Mouse (Mus musculus) liver, embryonic 13.5 days (tissue): Measurements from ENCODE around the gene Simc1. TPM values are rescaled to one million over a fixed set of nuclear protein-coding genes. Genes with fewer than 3 reads are reported as not detected.
"Not testable (repeated sequence)": the region's sequence is repeated elsewhere in the genome, so short reads cannot be mapped to it uniquely, and the experiment has no call there.

Experiments used
- ATAC-seq: fragments of 200-750 bp; cut with Nextera tagmentation; 2 replicates; pipeline ENCODE4 v1.8.0; 2017; ENCODE audit warnings: low read depth, mild to moderate bottlenecking, moderate number of reproducible peaks, moderate library complexity
- DNase-seq: peaks from one replicate; pipeline ENCODE4 v3.0.0; 2022
- H3K27ac ChIP-seq: fragments of 300-500 bp; sonication (generic); 2 replicates; pipeline ENCODE4 v1.5.1; 2015; ENCODE audit warnings: moderate library complexity, mild to moderate bottlenecking, inconsistent platforms
- H3K27me3 ChIP-seq: fragments of 300-500 bp; sonication (generic); 2 replicates; pipeline ENCODE4 v1.6.1; 2015; ENCODE audit warnings: mild to moderate bottlenecking, inconsistent platforms
- H3K36me3 ChIP-seq: fragments of 300-500 bp; sonication (generic); 2 replicates; pipeline ENCODE4 v1.6.1; 2015; ENCODE audit warnings: mild to moderate bottlenecking, inconsistent platforms
- H3K4me1 ChIP-seq: fragments of 300-500 bp; sonication (generic); replicated peaks from 2 replicates; pipeline ENCODE4 v1.6.1; 2015; ENCODE audit warnings: inconsistent platforms
- H3K4me2 ChIP-seq: fragments of 300-500 bp; sonication (generic); 2 replicates; pipeline ENCODE4 v1.6.1; 2015; ENCODE audit warnings: inconsistent platforms, mild to moderate bottlenecking, moderate library complexity
- H3K4me3 ChIP-seq: fragments of 300-500 bp; sonication (generic); replicated peaks from 2 replicates; pipeline ENCODE4 v1.5.1; 2015; ENCODE audit warnings: mild to moderate bottlenecking, inconsistent platforms
- H3K9ac ChIP-seq: fragments of 300-500 bp; sonication (generic); 2 replicates; pipeline ENCODE4 v1.6.1; 2015; ENCODE audit warnings: mild to moderate bottlenecking, inconsistent platforms
- H3K9me3 ChIP-seq: fragments of 300-500 bp; sonication (generic); replicated peaks from 2 replicates; pipeline ENCODE4 v1.6.1; 2016; ENCODE audit warnings: inconsistent platforms
- WGBS: fragments of 180-500 bp; shearing (Covaris S2); methylation state at CpG from one replicate; pipeline ENCODE4 v1.1.7; 2015; ENCODE audit not compliant: insufficient replicate concordance; 5-methylcytosine and 5-hydroxymethylcytosine counted together
- polyA plus RNA-seq: library from polyadenylated mRNA; unstranded; fragments of >200 nt; fragmentation: Nextera tagmentation; extraction: Ambion mirVana; gene quantifications from 2 replicates; pipeline ENCODE4 v1.2.1, GENCODE M21; 2015

Gene Simc1
- polyA plus RNA-seq, 1 experiment from 2014 or later, result 2.3 TPM

GRCm38 (mm10) chr13:54491381-54491780 lies 12.2 kb upstream of the Simc1 start:
- Histone ChIP-seq H3K4me1 (no peaks in the 10 kb centered on the region; the same call in 1 of the 2 replicates), H3K4me2 (no peak overlapping the region), H3K27ac (no peak overlapping the region), H3K4me3 (no peak overlapping the region), H3K9ac (no peak overlapping the region), H3K9me3 (no peaks in the 10 kb centered on the region), H3K27me3 (peaks cover 3% of the 10 kb centered on the region; the same call in 1 of the 2 replicates), H3K36me3 (no peaks in the 10 kb centered on the region)
- no peak for DNase-seq
- ATAC-seq, result no peak
- WGBS, result 66% methylated on average over 6 of the region's 6 CpGs

- peaks cover 36% of the 10 kb centered on the region for H3K4me1 ChIP-seq
Observed at GRCm38 (mm10) chr13:54499551-54499950, 4.0 kb upstream of the Simc1 start.

GRCm38 (mm10) chr13:54501352-54501751 lies 2.2 kb upstream of the Simc1 start:
- no peak for DNase-seq
- peaks cover 45% of the 10 kb centered on the region for H3K4me1 ChIP-seq
- peaks cover 25% of the 10 kb centered on the region for H3K27me3 ChIP-seq
- ATAC-seq, result no peak
- H3K9me3 ChIP-seq, result no peaks in the 10 kb centered on the region
- no peak overlapping the region for H3K4me3 ChIP-seq
- WGBS, result 41% methylated on average over 2 of the region's 2 CpGs
- H3K36me3 ChIP-seq, result no peaks in the 10 kb centered on the region
- H3K9ac ChIP-seq, result no peak overlapping the region
- H3K27ac ChIP-seq, result no peak overlapping the region
- H3K4me2 ChIP-seq, result no peak overlapping the region

More at GRCm38 (mm10) chr13:54499551-54499950, 4.0 kb upstream of the Simc1 start:
- not testable (repeated sequence) for H3K9ac ChIP-seq, DNase-seq, H3K36me3 ChIP-seq, H3K27ac ChIP-seq, H3K9me3 ChIP-seq, H3K4me3 ChIP-seq, ATAC-seq, H3K4me2 ChIP-seq
- WGBS, result 71% methylated on average over 7 of the region's 7 CpGs
- H3K27me3 ChIP-seq, result peaks cover 25% of the 10 kb centered on the region

- Histone ChIP-seq H3K27ac (no peak overlapping the region), H3K4me1 (peaks cover 45% of the 10 kb centered on the region), H3K9ac (no peak overlapping the region), H3K4me2 (no peak overlapping the region), H3K36me3 (no peaks in the 10 kb centered on the region), H3K4me3 (no peak overlapping the region), H3K9me3 (no peaks in the 10 kb centered on the region), H3K27me3 (peaks cover 25% of the 10 kb centered on the region)
- 16% methylated on average over 3 of the region's 3 CpGs for WGBS
- no peak for DNase-seq
- ATAC-seq, result no peak
Observed at GRCm38 (mm10) chr13:54501957-54502690, 1.5 kb upstream of the Simc1 start.

- Histone ChIP-seq H3K36me3 (no peaks in the 10 kb centered on the region), H3K9ac (peak overlapping the region; percentile 84), H3K27me3 (peaks cover 22% of the 10 kb centered on the region), H3K4me2 (peak overlapping the region; percentile 100), H3K4me1 (peaks cover 45% of the 10 kb centered on the region), H3K4me3 (peak overlapping the region; percentile 76), H3K9me3 (no peaks in the 10 kb centered on the region), H3K27ac (no peak overlapping the region)
- ATAC-seq (peak; percentile 57), DNase-seq (no peak)
- under 1% methylated on average over 14 of the region's 14 CpGs for WGBS
Observed at GRCm38 (mm10) chr13:54503278-54503603, 338 bp upstream of the Simc1 start.

- Histone ChIP-seq H3K9ac (peak overlapping the region; percentile 84), H3K36me3 (no peaks in the 10 kb centered on the region), H3K27ac (no peak overlapping the region; the same call in 1 of the 2 replicates), H3K4me2 (peak overlapping the region; percentile 100), H3K4me1 (peaks cover 45% of the 10 kb centered on the region), H3K4me3 (peak overlapping the region; percentile 76), H3K27me3 (peaks cover 15% of the 10 kb centered on the region), H3K9me3 (no peaks in the 10 kb centered on the region)
- ATAC-seq (no peak), DNase-seq (no peak)
- 29% methylated on average over 7 of the region's 7 CpGs for WGBS
Observed at GRCm38 (mm10) chr13:54504611-54505260, 1.2 kb downstream of the Simc1 start.

- Histone ChIP-seq H3K4me3 (no peak overlapping the region), H3K36me3 (no peaks in the 10 kb centered on the region), H3K4me1 (peaks cover 39% of the 10 kb centered on the region), H3K9me3 (no peaks in the 10 kb centered on the region), H3K27me3 (peaks cover 15% of the 10 kb centered on the region), H3K27ac (no peak overlapping the region), H3K4me2 (no peak overlapping the region), H3K9ac (no peak overlapping the region)
- WGBS, result 81% methylated on average over 1 of the region's 1 CpGs
- DNase-seq (no peak), ATAC-seq (no peak)
Observed at GRCm38 (mm10) chr13:54505920-54506319, 2.3 kb downstream of the Simc1 start.

GRCm38 (mm10) chr13:54520221-54520620 lies 16.6 kb downstream of the Simc1 start:
- Histone ChIP-seq H3K4me3 (no peak overlapping the region), H3K27ac (no peak overlapping the region), H3K4me2 (no peak overlapping the region), H3K9me3 (no peaks in the 10 kb centered on the region), H3K9ac (no peak overlapping the region), H3K27me3 (no peaks in the 10 kb centered on the region), H3K36me3 (peaks cover 20% of the 10 kb centered on the region), H3K4me1 (no peaks in the 10 kb centered on the region)
- WGBS, result 72% methylated on average over 4 of the region's 4 CpGs
- ATAC-seq (no peak), DNase-seq (peak; percentile 7)

- Histone ChIP-seq H3K4me3 (no peak overlapping the region), H3K4me2 (no peak overlapping the region), H3K36me3 (peaks cover 24% of the 10 kb centered on the region), H3K9ac (no peak overlapping the region), H3K4me1 (no peaks in the 10 kb centered on the region), H3K27ac (no peak overlapping the region), H3K27me3 (no peaks in the 10 kb centered on the region), H3K9me3 (no peaks in the 10 kb centered on the region)
- DNase-seq (no peak), ATAC-seq (no peak)
Observed at GRCm38 (mm10) chr13:54521181-54521580, 17.6 kb downstream of the Simc1 start.

- 82% methylated on average over 6 of the region's 6 CpGs for WGBS
Observed at GRCm38 (mm10) chr13:54527140-54527539, 23.6 kb downstream of the Simc1 start.

GRCm38 (mm10) chr13:54532134-54532533 lies 28.6 kb downstream of the Simc1 start:
- ATAC-seq, result no peak
- Histone ChIP-seq H3K4me3 (no peak overlapping the region), H3K27ac (no peak overlapping the region), H3K9ac (no peak overlapping the region), H3K36me3 (peaks cover 41% of the 10 kb centered on the region), H3K27me3 (no peaks in the 10 kb centered on the region), H3K4me2 (no peak overlapping the region), H3K4me1 (no peaks in the 10 kb centered on the region), H3K9me3 (no peaks in the 10 kb centered on the region)
- DNase-seq, result no peak

More at GRCm38 (mm10) chr13:54527140-54527539, 23.6 kb downstream of the Simc1 start:
- Histone ChIP-seq H3K27ac (no peak overlapping the region), H3K36me3 (peaks cover 58% of the 10 kb centered on the region), H3K9ac (no peak overlapping the region), H3K4me1 (no peaks in the 10 kb centered on the region), H3K27me3 (no peaks in the 10 kb centered on the region), H3K9me3 (no peaks in the 10 kb centered on the region), H3K4me3 (no peak overlapping the region), H3K4me2 (no peak overlapping the region)
- DNase-seq (no peak), ATAC-seq (no peak)

- ATAC-seq, result no peak
- 81% methylated on average over 7 of the region's 7 CpGs for WGBS
Observed at GRCm38 (mm10) chr13:54548036-54548435, 44.5 kb downstream of the Simc1 start.

More at GRCm38 (mm10) chr13:54548036-54548435, 44.5 kb downstream of the Simc1 start:
- Histone ChIP-seq H3K4me2 (no peak overlapping the region), H3K27ac (no peak overlapping the region), H3K4me1 (no peaks in the 10 kb centered on the region), H3K27me3 (no peaks in the 10 kb centered on the region), H3K9ac (no peak overlapping the region), H3K36me3 (peaks cover 48% of the 10 kb centered on the region), H3K9me3 (no peaks in the 10 kb centered on the region), H3K4me3 (no peak overlapping the region)
- no peak for DNase-seq
